Mouse (Mus musculus) hindlimb bud, embryonic 11.5 days (tissue): ENCODE measurements around the gene Nrip3.

Experiments
- DNase-seq: peaks from one replicate; pipeline ENCODE4 v3.0.0-alpha.2; 2012; ENCODE audit warnings: low read depth, low spot score; ENCODE audit errors: extremely low spot score

The Nrip3 gene

GRCm38 (mm10) chr7:109768699-109769383, 13.0 kb downstream of the Nrip3 start:
- no peak for DNase-seq

DNA sequence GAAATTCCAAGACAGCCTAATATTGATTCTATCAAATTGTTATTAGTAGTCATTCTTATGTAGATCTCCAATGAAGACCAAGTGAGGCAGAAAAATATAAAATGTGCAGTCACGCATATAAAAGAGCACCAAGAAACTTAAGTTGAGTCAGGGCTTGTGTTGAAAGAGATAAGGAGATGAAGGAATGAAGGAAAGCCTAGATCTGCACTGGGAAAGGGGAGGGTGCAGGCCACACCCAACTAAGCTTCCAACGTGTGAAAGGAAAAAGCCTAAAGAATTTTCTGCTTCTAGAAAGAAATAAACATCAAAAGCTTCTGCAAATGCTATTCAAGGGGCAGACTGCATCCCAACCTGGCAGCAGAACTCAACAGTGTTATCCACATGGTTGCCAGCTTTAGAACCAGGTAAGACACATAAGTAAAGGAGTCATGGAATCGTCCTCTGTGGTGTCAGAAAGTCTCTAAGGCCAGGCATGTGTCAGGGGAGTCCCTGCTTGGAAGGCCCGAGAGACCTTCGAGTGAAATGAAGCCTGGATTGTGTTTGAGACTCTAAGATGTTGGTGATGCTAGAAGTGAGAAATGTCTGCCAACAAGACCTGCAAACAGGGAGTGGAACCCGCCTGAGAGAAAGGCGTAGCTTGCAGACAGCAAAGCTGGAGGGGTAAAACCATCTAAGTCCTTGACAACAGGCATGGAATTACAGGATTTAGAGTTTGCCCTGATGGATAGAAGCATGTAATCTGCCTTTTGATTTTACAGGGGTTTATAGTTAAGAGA, 14.1 kb downstream of the Nrip3 start:
- DNase-seq: no peak

DNA sequence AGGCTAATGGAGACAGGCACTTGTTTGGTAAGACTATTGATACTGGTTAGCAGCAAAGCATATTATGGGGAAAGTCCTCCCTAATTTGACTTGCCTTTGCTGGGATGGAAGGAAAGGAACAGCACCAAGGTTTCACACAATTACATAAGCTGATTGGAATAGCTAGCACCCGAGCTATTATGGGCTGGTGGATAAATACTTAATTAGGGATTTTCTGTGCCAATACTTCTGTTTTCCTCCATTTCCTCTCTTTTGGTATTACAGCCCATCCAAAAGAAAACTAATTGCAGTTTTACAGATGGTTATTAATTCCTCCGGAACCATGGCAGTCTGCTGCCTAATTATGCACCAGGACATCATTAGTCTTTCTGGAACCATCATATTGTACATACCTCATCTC, 17.8 kb downstream of the Nrip3 start:
- no peak for DNase-seq

DNA sequence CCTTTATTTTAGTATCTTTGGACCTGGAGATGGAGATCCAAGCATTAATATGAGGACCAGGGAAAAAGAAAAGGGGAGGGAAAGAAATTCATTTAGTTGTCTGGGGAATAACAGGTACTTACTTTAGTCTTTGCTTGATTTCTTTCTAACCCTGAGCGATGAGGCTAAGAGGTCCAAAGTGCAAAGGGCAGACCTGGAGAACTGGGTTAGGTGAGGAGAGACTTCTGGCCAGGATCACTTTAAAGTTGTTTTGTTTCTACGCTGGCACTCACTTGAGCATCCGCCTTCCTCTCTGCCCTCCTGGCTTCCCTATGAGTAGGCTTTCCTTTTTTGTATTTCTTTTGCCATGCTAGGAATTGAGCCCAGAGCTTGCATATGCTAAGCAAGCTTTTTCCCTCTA, 25.5 kb downstream of the Nrip3 start:
- no peak for DNase-seq

DNA sequence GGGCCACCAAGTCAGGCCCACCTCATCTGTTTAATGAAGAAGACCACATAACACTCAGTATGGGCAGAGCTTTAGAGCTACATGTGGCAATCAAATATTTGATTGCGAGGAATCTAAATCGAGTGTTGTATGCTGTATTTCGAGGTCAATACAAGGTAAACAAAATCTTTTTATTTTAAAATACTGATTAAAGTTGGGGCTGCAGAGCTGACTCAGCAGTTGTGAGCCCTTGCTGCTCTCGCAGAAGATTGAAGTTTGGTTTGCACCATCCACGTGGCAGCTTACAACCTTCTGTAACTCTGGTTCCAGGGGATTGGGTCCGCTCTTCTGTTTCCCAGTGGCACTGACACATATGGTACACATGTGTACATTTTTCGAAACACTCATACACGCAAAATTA, 27.8 kb downstream of the Nrip3 start:
- no peak for DNase-seq

DNA sequence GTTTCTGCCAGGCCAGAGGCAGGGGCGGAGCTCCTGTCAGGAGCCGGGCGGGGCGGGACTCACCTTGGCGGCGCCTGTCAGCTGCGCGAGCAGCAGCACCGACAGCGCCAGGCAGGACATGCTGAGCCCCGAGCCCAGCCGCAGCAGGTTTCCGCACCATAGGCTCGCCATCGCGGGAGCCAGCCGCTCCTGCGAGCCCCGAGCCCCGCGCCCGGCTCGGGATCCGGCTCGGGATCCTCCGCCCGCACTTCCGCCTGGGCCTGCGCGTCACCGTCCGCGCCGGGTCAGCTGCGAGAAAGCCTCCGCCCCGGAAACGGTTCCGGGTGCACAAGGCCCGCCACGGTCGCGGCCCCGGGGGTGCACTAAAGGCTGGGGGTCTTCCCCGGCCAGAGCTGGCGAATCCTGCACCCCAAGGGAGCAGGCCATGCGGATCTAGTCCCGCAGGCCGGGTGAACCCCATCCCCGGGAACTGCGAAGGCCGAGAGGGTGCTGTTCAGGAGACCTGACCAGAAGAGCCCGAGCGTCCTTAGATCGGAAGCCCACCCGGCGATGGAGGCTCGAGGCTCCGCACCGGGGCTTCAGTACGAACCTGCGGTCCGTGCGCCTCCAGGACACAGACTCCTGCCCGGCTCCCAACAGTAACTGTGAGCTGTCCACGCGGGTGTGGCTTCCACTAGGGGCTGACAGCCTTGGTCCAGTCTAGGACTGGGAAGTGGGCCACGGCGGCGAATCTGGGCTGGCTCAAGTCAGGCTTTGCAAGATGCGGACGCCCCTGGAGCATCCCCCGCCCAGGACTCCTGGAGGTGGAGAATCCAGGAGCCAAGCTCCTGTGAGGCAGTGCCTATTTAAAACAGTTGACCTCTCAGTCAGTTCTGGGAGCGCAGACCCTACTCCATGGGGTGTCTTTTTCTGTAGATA, 29.6 kb downstream of the Nrip3 start, which contains the start of gene Tmem9b:
Gene Tmem9b (minus strand): TSS at position 868 of the 918 bp plus-strand sequence.
- no peak for DNase-seq

GRCm38 (mm10) chr7:109751427-109752007, 30.3 kb downstream of the Nrip3 start:
- no peak for DNase-seq

- DNase-seq: no peak
Observed at GRCm38 (mm10) chr7:109747747-109748146, 34.1 kb downstream of the Nrip3 start.

DNA sequence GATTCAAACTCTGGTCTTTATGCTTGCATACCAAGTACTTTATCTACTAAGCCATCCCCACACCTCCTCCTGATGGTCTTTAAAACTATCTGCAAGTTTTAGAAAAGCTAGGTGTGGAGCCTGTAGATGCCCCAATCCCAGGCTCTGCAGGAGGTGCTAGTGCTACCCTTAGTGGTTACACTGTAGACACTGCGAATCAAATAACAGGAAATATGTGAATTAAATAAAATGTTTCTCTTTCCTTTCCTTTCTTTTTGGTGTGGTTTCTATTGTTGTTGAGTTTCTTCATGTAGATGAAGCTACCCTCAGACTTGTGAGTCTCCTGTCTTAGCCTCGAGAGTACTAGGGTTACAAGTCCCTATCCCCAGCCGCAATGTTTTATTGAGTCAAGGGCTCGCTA, 40.1 kb downstream of the Nrip3 start:
- DNase-seq: no peak

GRCm38 (mm10) chr7:109741060-109741459, 40.8 kb downstream of the Nrip3 start:
- no peak for DNase-seq

GRCm38 (mm10) chr7:109739822-109740370, 41.9 kb downstream of the Nrip3 start:
- no peak for DNase-seq

GRCm38 (mm10) chr7:109734806-109735205, 47.0 kb downstream of the Nrip3 start:
- no peak for DNase-seq

DNA sequence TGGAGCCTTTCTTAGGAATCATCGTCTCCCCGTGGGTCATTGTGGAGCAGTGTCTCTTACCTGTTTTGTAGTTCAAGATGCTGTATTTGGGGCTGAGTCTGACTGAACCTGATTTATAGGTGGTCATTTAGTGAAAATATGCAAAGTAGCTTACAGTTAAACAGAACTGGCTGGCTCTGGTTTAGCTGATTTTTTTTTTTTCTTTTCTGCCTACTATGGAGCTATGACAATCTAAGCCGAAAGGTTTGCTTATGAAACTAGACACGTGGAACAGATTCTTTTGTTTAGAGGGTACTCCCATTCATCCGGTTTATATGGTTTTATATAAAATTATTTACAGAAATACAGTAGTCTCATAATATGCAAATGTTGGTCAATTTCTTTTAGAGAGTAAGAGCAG, 50.2 kb downstream of the Nrip3 start, which contains the start of gene Ascl3:
Gene Ascl3 (minus strand): TSS at position 101 of the 400 bp plus-strand sequence.
- DNase-seq: no peak

DNA sequence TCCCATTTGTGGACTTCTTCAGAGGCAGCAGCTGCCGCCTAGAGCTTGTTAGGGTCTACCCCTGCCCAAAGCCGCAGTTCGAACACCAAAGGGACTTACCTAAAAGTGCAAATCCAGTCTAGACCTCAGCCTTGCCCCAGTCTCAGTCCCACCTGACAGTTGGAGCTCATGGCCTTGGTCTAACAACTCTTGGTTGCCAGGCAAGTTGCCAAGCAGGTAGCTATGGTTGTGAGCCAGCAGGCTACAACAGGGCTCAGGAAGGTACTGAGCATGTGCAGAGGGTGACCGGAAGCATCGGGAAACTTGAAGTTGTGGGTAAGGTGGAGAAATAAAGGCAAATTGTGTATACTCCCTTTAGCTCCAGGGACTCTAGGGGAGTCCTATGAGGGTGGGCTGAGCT, 58.1 kb downstream of the Nrip3 start, which contains the start of gene BC051019:
Gene BC051019 (minus strand): TSS at position 154 of the 400 bp plus-strand sequence.
- DNase-seq: no peak

GRCm38 (mm10) chr7:109723114-109723513, 58.7 kb downstream of the Nrip3 start:
- no peak for DNase-seq

- no peak for DNase-seq
Observed at GRCm38 (mm10) chr7:109722618-109723017, 59.2 kb downstream of the Nrip3 start.

GRCm38 (mm10) chr7:109719286-109719685, 62.5 kb downstream of the Nrip3 start:
- no peak for DNase-seq

GRCm38 (mm10) chr7:109713434-109713982, 68.3 kb downstream of the Nrip3 start:
- DNase-seq: no peak

GRCm38 (mm10) chr7:109712198-109712597, 69.6 kb downstream of the Nrip3 start:
- no peak for DNase-seq

- no peak for DNase-seq
Observed at GRCm38 (mm10) chr7:109710069-109710468, 71.8 kb downstream of the Nrip3 start.
